Mouse (Mus musculus): ENCODE results near the gene Agbl3. TPM values are rescaled to one million over a fixed set of nuclear protein-coding genes. Genes with fewer than 3 reads are reported as not detected.

The Agbl3 gene
- polyA plus RNA-seq, 1 experiment from 2014 or later: 5.9 TPM

GRCm38 (mm10) chr6:34824406-34824805, 44.2 kb downstream of the Agbl3 start:
- no peaks in the 10 kb centered on the region for H3K36me3 ChIP-seq
- no peak for DNase-seq (ENCODE audit: low spot score)
- H3K27me3 ChIP-seq (ENCODE audit: insufficient read depth, poor library complexity, severe bottlenecking): no peaks in the 10 kb centered on the region
- no peak overlapping the region for H3K27ac ChIP-seq
- H3K9me3 ChIP-seq: 0 out of 2 replicates have a peak, but pooled peaks cover 3% of the 10 kb centered on the region
- H3K4me1 ChIP-seq (replicated peaks): no peaks in the 10 kb centered on the region
- no peak overlapping the region for H3K4me3 ChIP-seq

- no peak overlapping the region for H3K4me3 ChIP-seq
- H3K27me3 ChIP-seq (ENCODE audit: insufficient read depth, poor library complexity, severe bottlenecking): no peaks in the 10 kb centered on the region
- 95% methylated on average over 5 of the region's 5 CpGs for WGBS
- no peaks in the 10 kb centered on the region for H3K9me3 ChIP-seq
- no peak overlapping the region for H3K27ac ChIP-seq
- no peaks in the 10 kb centered on the region for H3K4me1 ChIP-seq (replicated peaks)
- H3K36me3 ChIP-seq: no peaks in the 10 kb centered on the region
- no peak for DNase-seq (ENCODE audit: low spot score)
Observed at GRCm38 (mm10) chr6:34832352-34832751, 52.1 kb downstream of the Agbl3 start.

GRCm38 (mm10) chr6:34861546-34862053, 81.4 kb downstream of the Agbl3 start:
- no peaks in the 10 kb centered on the region for H3K27me3 ChIP-seq (ENCODE audit: insufficient read depth, poor library complexity, severe bottlenecking)
- WGBS: 91% methylated on average over 11 of the region's 11 CpGs

GRCm38 (mm10) chr6:34862381-34862780, 82.1 kb downstream of the Agbl3 start:
- H3K27ac ChIP-seq: no peak overlapping the region
- DNase-seq (ENCODE audit: low spot score): no peak
- 94% methylated on average over 6 of the region's 6 CpGs for WGBS
- peaks cover 26% of the 10 kb centered on the region for H3K4me1 ChIP-seq (replicated peaks)
- no peak overlapping the region for H3K4me3 ChIP-seq
- no peaks in the 10 kb centered on the region for H3K27me3 ChIP-seq (ENCODE audit: insufficient read depth, poor library complexity, severe bottlenecking)
- no peaks in the 10 kb centered on the region for H3K9me3 ChIP-seq
- no peaks in the 10 kb centered on the region for H3K36me3 ChIP-seq

More at GRCm38 (mm10) chr6:34861546-34862053, 81.4 kb downstream of the Agbl3 start:
- DNase-seq (ENCODE audit: low spot score): no peak
- Histone ChIP-seq H3K4me1 (replicated peaks) (peaks cover 18% of the 10 kb centered on the region), H3K27ac (no peak overlapping the region), H3K4me3 (no peak overlapping the region), H3K36me3 (no peaks in the 10 kb centered on the region), H3K9me3 (no peaks in the 10 kb centered on the region)

GRCm38 (mm10) chr6:34862791-34863403, 82.7 kb downstream of the Agbl3 start, which contains the start of gene Tmem140:
Tmem140 (plus strand) TSS chr6:34863146.
- no peaks in the 10 kb centered on the region for H3K9me3 ChIP-seq
- no peaks in the 10 kb centered on the region for H3K36me3 ChIP-seq
- no peak for DNase-seq (ENCODE audit: low spot score)
- no peaks in the 10 kb centered on the region for H3K27me3 ChIP-seq (ENCODE audit: insufficient read depth, poor library complexity, severe bottlenecking)
- WGBS: 51% methylated on average over 11 of the region's 11 CpGs
- H3K4me1 ChIP-seq (replicated peaks): peaks cover 29% of the 10 kb centered on the region
- no peak within 1 kb of the TSS for H3K4me3 ChIP-seq
- no peak within 1 kb of the TSS for H3K27ac ChIP-seq

GRCm38 (mm10) chr6:34863786-34864514, 83.7 kb downstream of the Agbl3 start:
- peak overlapping the region; percentile 23; the same call in 1 of the 2 replicates for H3K27ac ChIP-seq
- H3K4me3 ChIP-seq: no peak overlapping the region
- no peaks in the 10 kb centered on the region for H3K9me3 ChIP-seq
- H3K27me3 ChIP-seq (ENCODE audit: insufficient read depth, poor library complexity, severe bottlenecking): no peaks in the 10 kb centered on the region
- no peaks in the 10 kb centered on the region for H3K36me3 ChIP-seq
- peaks cover 36% of the 10 kb centered on the region for H3K4me1 ChIP-seq (replicated peaks)
- WGBS: 76% methylated on average over 9 of the region's 9 CpGs
- no peak for DNase-seq (ENCODE audit: low spot score)

- Histone ChIP-seq H3K4me3 (no peak overlapping the region), H3K4me1 (replicated peaks) (peaks cover 36% of the 10 kb centered on the region), H3K9me3 (no peaks in the 10 kb centered on the region), H3K27ac (0 out of 2 replicates have a peak overlapping the region, but pooled peaks have one; percentile 45), H3K36me3 (no peaks in the 10 kb centered on the region), H3K27me3 (ENCODE audit: insufficient read depth, poor library complexity, severe bottlenecking) (no peaks in the 10 kb centered on the region)
- DNase-seq (ENCODE audit: low spot score): no peak
- 70% methylated on average over 5 of the region's 5 CpGs for whole genome bisulfite sequencing
Observed at GRCm38 (mm10) chr6:34865213-34865612, 85.0 kb downstream of the Agbl3 start.

- WGBS: 62% methylated on average over 7 of the region's 7 CpGs
- Histone ChIP-seq H3K4me3 (no peak overlapping the region), H3K27ac (peak overlapping the region; percentile 76; the same call in 1 of the 2 replicates), H3K36me3 (no peaks in the 10 kb centered on the region), H3K27me3 (ENCODE audit: insufficient read depth, poor library complexity, severe bottlenecking) (no peaks in the 10 kb centered on the region), H3K9me3 (no peaks in the 10 kb centered on the region), H3K4me1 (replicated peaks) (peaks cover 38% of the 10 kb centered on the region)
- no peak for DNase-seq (ENCODE audit: low spot score)
Observed at GRCm38 (mm10) chr6:34865711-34866593, 85.7 kb downstream of the Agbl3 start.

GRCm38 (mm10) chr6:34866786-34867185, 86.6 kb downstream of the Agbl3 start:
- no peaks in the 10 kb centered on the region for H3K9me3 ChIP-seq
- peaks cover 39% of the 10 kb centered on the region for H3K4me1 ChIP-seq (replicated peaks)
- no peak overlapping the region for H3K4me3 ChIP-seq
- 29% methylated on average over 8 of the region's 8 CpGs for WGBS
- no peaks in the 10 kb centered on the region for H3K36me3 ChIP-seq
- H3K27me3 ChIP-seq (ENCODE audit: insufficient read depth, poor library complexity, severe bottlenecking): no peaks in the 10 kb centered on the region
- no peak for DNase-seq (ENCODE audit: low spot score)
- H3K27ac ChIP-seq: peak overlapping the region; percentile 76

GRCm38 (mm10) chr6:34867301-34867994, 87.2 kb downstream of the Agbl3 start:
- Histone ChIP-seq H3K27me3 (ENCODE audit: insufficient read depth, poor library complexity, severe bottlenecking) (no peaks in the 10 kb centered on the region), H3K27ac (peak overlapping the region; percentile 76), H3K4me1 (replicated peaks) (peaks cover 39% of the 10 kb centered on the region), H3K9me3 (no peaks in the 10 kb centered on the region), H3K36me3 (no peaks in the 10 kb centered on the region), H3K4me3 (no peak overlapping the region)
- WGBS: 74% methylated on average over 16 of the region's 16 CpGs
- DNase-seq (ENCODE audit: low spot score): no peak

- DNase-seq (ENCODE audit: low spot score): no peak
- Histone ChIP-seq H3K27ac (no peak overlapping the region; the same call in 1 of the 2 replicates), H3K4me1 (replicated peaks) (peaks cover 38% of the 10 kb centered on the region), H3K9me3 (no peaks in the 10 kb centered on the region), H3K4me3 (no peak overlapping the region), H3K36me3 (0 out of 2 replicates have a peak, but pooled peaks cover 4% of the 10 kb centered on the region), H3K27me3 (ENCODE audit: insufficient read depth, poor library complexity, severe bottlenecking) (no peaks in the 10 kb centered on the region)
- 77% methylated on average over 10 of the region's 10 CpGs for WGBS
Observed at GRCm38 (mm10) chr6:34867995-34868350, 87.7 kb downstream of the Agbl3 start.

Data from hindbrain, embryonic 10.5 days (tissue).